Mouse (Mus musculus) cerebellum, postnatal 36 days (tissue): ENCODE results near the gene Cel.

Experiments used
- DNase-seq, 2 experiments: peaks; one replicate each; pipeline ENCODE4 v3.0.0; 2021 to 2022; ENCODE audit warnings: mixed read lengths in 2 of 2

Gene Cel

GRCm38 (mm10) chr2:28563303-28563702, at the start of gene Cel:
Gene Cel, minus strand, starts transcription at chr2:28563403.
- no peak for DNase-seq

DNA sequence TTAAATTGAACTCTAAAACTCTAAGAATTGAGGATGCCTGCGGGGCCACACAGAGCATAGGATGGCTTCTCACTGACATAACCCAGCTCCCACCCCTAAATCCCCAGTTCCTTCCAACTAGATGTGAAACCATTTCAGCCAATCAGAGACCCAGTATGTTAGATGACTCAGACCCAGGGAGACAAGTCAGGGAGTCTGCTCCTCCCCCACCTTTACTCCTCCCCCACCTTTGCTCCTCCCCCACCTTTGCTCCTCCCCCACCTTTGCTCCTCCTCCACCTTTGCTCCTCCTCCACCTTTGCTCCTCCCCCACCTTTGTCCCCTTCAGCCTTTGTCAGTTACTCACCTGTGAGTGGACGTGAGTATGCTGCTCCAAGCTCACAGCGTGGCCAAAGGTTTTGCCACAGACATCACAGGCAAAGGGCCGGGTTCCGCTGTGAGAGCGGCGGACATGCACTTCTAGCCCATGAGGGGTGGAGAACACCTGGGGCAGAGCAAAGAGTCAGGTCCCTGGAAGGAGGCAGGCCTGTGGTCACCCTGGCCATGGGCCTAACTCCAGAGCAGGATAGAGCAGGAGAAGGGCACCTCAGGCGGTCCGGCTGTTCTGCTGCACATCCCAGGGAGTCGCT, 49.3 kb upstream of the Cel start:
- DNase-seq, result no peak

- DNase-seq, result no peak
These were observed 48.2 kb upstream of the Cel start for GRCm38 (mm10) chr2:28611407-28611787.

DNA sequence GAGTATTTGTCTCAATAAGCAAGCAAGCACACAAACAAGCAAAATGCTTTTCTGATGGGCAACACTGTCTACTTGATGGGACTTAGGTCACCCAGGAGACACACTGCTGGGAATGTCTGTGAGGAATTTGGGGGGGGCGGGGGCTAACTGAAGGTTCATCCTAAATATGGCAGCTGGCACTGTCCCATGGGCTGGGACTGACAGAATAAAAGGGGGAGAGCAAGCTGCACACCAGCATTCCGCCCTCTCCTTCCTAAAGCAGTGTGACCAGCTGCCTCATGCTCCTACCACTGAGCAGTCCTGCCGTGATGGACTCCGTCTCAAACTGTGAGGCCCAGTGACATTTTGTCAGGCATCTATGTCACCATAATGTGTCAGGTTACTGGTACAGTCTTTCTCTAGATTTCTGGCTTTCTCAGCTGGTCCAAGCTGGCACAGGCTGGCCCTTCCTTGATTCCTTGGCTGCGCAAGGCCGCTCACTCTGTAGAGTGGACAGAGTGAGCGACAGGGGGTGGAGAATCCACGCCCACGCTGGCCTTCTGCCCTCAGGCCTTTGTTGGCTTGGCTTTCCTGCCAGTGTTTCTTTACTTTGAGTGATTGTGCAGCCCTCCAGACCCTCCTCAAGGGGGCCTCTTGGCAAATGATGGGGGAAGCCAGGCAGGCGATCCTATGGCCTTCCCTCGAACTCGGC, 47.7 kb upstream of the Cel start:
- DNase-seq, result peak; percentile 43 to 57

DNA sequence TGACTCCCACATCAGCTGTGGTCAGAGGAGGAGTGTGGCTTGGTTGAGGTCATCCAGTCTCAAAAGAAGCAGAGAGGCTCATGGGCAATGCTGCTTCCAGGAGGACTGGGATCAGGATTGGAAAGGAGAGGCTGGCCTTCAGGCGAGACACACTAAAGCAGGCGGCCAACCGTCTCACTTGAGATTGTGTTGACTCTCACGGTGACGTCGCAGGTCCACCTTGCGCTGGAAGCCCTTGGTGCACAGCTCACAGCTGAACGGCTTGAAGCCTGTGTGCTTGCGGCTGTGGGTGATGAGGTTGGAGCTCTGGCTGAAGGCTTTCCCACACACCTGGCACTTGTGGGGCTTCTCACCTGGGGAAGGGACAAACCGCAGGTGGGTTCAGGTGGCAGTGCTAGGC, 46.6 kb upstream of the Cel start:
- DNase-seq, result no peak

DNA sequence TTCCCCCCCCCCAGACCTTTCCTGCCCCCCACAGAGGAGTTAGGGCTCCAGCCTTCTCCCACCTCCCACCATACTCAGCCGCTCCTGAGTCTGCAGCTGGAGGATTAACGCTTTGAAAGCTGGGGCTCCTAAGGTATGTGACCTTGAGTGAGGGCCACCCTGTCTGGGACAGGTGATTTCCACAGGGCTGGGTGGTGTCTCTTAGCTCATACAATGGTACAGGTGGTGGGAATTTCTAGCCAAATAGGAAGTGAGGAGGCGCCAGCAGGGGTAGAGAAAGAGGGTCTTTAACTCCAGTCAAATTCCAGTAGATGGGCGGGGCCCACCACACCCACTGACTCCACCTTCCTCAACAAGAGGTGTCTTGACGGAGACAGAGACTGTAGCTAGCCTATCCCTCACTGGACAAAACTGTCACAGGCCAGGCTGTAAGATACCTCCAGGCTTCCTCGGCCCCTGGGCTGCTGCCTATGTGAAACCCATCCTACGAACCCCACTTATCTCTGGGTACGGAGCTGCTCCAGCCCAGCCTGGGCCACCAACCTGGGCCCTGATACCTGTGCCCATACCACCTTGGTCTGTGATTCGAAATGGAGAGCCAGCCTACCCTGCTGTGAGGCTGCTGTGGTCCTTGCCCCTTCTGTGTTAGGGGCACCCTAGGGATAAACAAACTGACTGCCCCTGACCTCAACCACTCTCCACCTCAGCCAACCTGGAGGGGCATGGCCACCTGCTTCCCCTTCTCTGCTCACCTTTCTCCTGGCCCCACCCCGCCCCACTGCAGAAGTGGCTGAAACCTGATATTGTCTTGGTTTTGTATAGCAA, 44.4 kb upstream of the Cel start:
- no peak for DNase-seq

DNA sequence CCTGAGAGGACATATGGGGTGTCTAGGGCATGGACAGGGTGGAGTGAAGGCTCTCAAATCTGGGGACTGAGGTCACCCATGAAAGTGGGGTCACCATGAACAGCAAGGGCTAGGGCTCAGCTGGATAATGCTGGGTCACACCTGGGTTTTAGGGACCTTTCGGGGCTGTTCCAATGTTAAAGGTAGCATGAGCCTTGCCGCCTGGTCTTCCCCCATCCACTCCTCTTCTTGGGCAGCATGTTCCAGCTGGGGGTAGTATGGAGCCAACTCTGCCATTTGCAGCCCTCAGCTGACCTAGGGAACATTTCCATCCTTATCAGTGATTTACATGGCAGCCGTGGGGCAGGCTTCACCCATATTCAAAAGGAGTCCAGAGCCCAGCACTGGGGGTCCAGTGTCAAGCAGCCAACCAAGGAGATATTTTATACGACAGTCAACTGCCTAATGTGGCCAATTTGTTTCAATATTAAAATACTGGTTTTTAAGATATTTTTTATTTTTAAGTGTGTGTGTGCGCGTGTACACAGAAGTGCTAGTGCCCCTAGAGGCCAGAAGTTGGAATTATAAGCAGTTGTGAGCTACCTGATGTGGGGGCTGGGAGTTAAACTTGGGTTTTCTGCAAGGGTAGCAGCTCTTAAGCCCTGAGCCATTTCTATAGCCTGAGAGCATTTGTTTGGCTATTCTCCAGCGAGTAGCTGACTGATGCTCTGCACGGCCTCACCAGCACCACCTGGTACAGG, 43.6 kb upstream of the Cel start:
- no peak for DNase-seq

DNA sequence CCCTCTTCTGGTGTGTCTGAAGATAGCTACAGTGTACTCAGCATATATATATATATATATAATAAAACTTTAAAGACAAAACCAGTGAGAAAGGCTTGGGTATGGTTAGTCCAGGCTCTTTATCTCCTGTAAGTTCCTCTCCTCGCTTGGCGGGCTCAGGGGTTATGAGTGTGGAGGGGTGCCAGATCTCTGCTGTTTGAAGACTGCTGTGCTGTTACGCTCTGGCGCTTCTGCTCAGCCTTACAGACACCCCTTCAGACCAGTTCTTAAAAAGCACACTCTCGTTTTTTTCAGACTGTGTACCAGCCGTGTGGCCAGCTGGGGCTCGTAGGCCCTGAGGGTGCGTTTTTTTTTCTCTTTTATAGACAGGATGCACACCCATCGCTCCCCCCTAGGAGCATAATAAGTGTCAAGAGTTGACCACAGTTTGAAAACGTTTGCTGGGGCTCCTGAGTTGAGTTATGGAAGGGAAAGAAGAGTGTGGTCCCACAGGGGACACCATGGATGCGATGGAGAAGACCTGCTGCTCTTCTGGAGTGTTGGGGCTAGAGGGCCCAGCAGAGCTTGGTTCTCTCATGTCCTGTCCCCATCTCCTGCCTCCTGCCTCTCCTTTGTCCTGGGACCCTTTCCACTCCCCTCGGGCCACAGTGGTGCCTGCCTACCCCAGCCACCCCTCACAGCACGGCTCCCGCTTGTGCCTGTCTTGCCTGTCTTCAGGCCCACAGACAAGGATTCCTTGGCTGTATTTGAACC, 42.8 kb upstream of the Cel start:
- DNase-seq, result no peak

DNA sequence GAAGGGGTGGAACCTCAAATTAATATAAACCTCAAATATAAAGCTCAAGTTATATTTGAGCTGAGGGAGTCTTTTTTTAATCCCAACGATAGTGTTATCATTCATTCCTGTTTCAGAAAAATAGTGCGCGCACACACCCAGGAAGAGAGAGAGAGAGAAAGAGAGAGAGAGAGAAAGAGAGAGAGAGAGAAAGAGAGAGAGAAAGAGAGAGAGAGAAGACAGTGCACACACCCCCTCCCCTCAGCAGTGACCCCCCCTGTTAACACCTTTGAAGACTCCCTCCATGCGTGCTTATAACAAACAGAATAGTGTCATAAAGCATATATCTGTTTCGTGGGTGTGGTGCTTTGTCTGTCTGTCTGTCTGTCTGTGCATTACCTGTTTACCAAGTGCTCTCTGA, 40.3 kb upstream of the Cel start:
- no peak for DNase-seq

GRCm38 (mm10) chr2:28601720-28602590, 38.8 kb upstream of the Cel start:
- no peak for DNase-seq

DNA sequence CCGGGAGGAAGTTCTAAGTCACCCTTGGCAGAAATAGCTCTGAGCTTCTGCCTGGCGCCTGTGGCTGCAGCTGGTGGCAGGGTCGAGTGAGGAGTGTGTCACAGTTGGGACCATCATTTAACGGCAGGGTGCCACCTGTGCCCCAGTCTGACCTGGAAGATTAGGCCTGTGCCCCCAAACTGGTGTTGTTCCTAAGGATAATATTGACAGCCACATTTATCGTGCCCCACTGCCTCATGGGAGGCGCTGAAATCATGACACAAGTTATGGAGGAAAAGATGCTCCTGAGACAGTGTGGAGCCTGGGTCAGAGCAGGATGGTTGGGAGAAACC, 36.3 kb upstream of the Cel start:
- DNase-seq, result no peak

- DNase-seq, result no peak
These were observed 35.7 kb upstream of the Cel start for GRCm38 (mm10) chr2:28598692-28599568.

DNA sequence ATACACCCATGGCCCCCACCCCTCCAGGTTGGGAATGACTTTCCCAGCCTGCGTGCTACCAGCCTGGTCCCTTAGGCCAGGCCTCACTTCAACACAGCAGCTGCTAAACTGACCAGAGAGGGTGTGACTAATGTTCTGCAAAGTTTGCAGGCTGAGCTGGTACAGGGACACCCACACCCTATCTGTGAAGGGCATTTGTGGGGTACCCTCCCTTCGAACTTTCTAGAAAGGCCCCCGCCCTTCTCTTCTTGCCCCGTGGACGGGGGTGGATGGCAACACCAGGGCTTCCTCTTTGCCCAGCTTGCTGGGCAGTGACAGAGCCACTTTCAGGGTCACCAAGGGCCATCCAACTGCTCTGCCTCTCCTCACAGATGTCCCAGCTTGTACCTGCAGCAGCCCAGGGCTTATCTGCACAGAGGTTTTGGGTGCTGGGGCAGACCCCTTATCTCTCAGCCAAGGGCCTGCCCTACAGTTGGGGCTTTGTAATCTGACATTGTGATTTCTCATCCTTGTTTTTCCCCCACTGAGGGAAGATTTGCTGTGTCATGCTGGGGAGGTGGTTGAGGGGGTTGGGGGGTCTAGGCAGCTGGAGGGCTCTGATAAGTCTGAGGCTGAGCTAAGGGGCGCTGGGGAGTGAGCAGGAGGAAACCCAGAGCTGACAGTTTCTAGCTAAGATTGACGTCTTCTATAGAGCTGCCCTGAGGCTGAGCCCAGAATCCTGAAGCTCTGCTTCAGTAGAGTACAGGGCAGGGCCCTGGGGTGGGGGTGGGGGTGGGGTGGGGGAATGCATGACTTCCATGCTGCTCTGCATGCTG, 34.7 kb upstream of the Cel start:
- no peak for DNase-seq

GRCm38 (mm10) chr2:28596998-28597397, 33.8 kb upstream of the Cel start:
- DNase-seq, result no peak

DNA sequence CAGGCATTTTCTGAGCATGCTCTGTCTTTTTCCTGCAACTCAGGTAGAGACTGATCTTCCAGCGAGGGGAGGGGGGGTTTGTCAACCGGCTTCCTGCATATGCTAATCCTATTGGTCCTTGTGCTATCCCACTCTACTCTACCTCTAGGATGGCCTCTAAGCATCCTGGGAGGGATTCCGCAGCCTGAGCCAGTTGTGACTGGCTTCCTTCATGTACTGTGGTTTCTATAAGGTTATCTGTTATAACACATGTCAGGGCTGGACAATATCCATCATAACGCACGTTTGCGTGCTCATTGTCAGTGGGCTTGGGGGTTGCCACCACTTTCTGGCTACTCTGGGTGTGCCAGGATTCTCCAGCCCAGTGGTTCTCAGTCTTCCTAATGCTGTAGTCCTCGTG, 32.8 kb upstream of the Cel start:
- no peak for DNase-seq

GRCm38 (mm10) chr2:28592809-28593208, 29.6 kb upstream of the Cel start:
- DNase-seq, result peak; percentile 67

- no peak for DNase-seq
These were observed 28.3 kb upstream of the Cel start for GRCm38 (mm10) chr2:28591479-28591878.

DNA sequence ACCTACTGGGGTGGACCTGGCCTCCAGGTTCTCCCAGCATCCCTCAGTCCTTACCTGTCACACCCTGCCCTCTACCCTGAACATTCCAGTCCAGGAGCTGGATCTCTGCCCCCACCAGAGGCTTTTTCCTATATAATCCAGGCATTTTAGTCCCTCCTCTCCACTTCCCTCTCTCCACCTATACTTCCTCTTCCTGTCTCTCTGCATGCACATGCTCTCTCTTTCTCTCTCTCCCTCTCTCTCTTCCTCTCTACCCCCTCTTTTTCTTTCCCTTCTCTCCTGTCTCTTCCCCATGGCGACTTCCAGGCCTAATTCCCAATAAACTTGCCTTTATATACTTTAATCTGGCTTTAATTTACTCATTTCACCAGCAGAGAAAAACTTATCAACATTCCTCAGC, 25.4 kb upstream of the Cel start:
- DNase-seq, result no peak

DNA sequence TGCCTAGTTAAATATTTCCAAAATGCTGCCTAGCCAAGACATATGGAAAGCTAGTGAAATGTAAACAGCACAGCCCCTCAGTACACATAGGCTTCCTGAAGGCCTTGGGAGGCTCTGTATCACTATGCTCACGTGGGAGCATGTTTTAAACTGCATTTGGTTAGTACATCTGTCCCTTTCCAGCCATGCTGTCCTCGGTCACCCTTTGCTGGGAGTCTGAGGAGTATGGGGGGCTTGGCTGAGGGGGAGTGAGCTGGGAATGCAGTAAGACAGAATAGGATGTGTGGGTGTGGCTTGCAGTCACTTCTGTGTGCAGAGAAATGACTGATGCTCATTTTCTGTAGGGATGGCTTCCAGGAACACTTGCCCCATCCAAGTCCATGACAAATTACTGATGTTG, 22.5 kb upstream of the Cel start:
- DNase-seq, result no peak
